Mouse (Mus musculus) retina, adult 2 months (tissue): ENCODE results near the gene Olfr1303.

ENCODE experiments used
- DNase-seq: peaks from one replicate; pipeline ENCODE4 v3.0.0-alpha.2; 2012; ENCODE audit warnings: low read depth, low spot score

The Olfr1303 gene

GRCm38 (mm10) chr2:111820240-111820639 is at the start of gene Olfr1303:
Gene Olfr1303 (minus strand): TSS chr2:111820340.
- DNase-seq: no peak

- DNase-seq: no peak
Measured at GRCm38 (mm10) chr2:111812936-111813335, 7.2 kb downstream of the Olfr1303 start.

- DNase-seq: no peak
Measured at GRCm38 (mm10) chr2:111777129-111777528, 43.0 kb downstream of the Olfr1303 start, which contains the start of gene Olfr1302. Gene Olfr1302 (plus strand): TSS chr2:111777429.
